Comparison of ENCODE assay signal across 19 mouse cellular contexts in genomic region chr1:131223345-131223744, GRCm38 (mm10).
"Had no signal": no experiment of that assay in that cellular context is flagged by ENCODE, and none has a peak within 500 bp of the region (broad histone marks: within the 10 kb centered on the region; RNA-seq: fewer than 3 reads in every experiment).

No protein-coding gene starts in this region.

- ATAC-seq: liver, embryonic 12.5 days; midbrain, embryonic 16.5 days had no signal

- H3K36me3 ChIP-seq: limb, embryonic 15.5 days; liver, embryonic 12.5 days; midbrain, embryonic 12.5 days; neural tube, embryonic 13.5 days; neural tube, embryonic 15.5 days had no signal

- DNase-seq: lung, postnatal 14 days; lung, postnatal 36 days; midbrain, embryonic 14.5 days; retina, postnatal 1 day; right cerebral cortex, adult 18-20 months; right cerebral cortex, postnatal 25 days; right cerebral cortex, postnatal 4 days; spleen, adult 18-20 months; thymus, adult 18-20 months; thymus, postnatal 14 days; thymus, postnatal 36 days had no signal

- H3K27ac ChIP-seq: limb, embryonic 15.5 days; liver, embryonic 12.5 days; liver, embryonic 14.5 days; midbrain, embryonic 12.5 days; neural tube, embryonic 13.5 days; neural tube, embryonic 15.5 days had no signal

- H3K9me3 ChIP-seq: limb, embryonic 15.5 days; liver, embryonic 12.5 days; midbrain, embryonic 12.5 days; neural tube, embryonic 13.5 days; neural tube, embryonic 15.5 days had no signal

- H3K4me1 ChIP-seq: liver, embryonic 12.5 days; midbrain, embryonic 12.5 days; neural tube, embryonic 13.5 days had no signal

- H3K9ac ChIP-seq: limb, embryonic 15.5 days; liver, embryonic 12.5 days; liver, embryonic 14.5 days; midbrain, embryonic 12.5 days; neural tube, embryonic 13.5 days; neural tube, embryonic 15.5 days had no signal

- H3K4me3 ChIP-seq: limb, embryonic 15.5 days; liver, embryonic 12.5 days; midbrain, embryonic 12.5 days; myocyte; neural tube, embryonic 13.5 days; neural tube, embryonic 15.5 days had no signal

- H3K27me3 ChIP-seq: limb, embryonic 15.5 days; midbrain, embryonic 12.5 days; neural tube, embryonic 13.5 days; neural tube, embryonic 15.5 days had no signal

- H3K4me2 ChIP-seq: limb, embryonic 15.5 days; liver, embryonic 12.5 days; midbrain, embryonic 12.5 days; neural tube, embryonic 13.5 days; neural tube, embryonic 15.5 days had no signal
